Mouse (Mus musculus) limb, embryonic 12.5 days (tissue): ENCODE measurements at regions not wholly inside any gene's neighbourhood (a gene's known extent, or its start where the extent isn't known, plus 50 kb on each side); places are given as distances from the start of the nearest gene placed in this dataset.
A peak's percentile ranks its signal among the peaks of the same experiment; 100 is the strongest.

Source experiments
- ATAC-seq: fragments of 200-750 bp; cut with Nextera tagmentation; 2 replicates; pipeline ENCODE4 v1.8.0; 2017; ENCODE audit warnings: low read depth, moderate TSS enrichment; ENCODE audit not compliant: insufficient number of reproducible peaks, insufficient read depth, low FRiP score, low TSS enrichment
- H3K27ac ChIP-seq: fragments of 300-500 bp; sonication (generic); 2 replicates; pipeline ENCODE4 v1.5.1; 2016; ENCODE audit warnings: mild to moderate bottlenecking, moderate library complexity
- H3K27me3 ChIP-seq: fragments of 300-500 bp; sonication (generic); 2 replicates; pipeline ENCODE4 v1.6.1; 2016; ENCODE audit warnings: mild to moderate bottlenecking, moderate library complexity
- H3K36me3 ChIP-seq: fragments of 300-500 bp; sonication (generic); 2 replicates; pipeline ENCODE4 v1.6.1; 2016; ENCODE audit warnings: mild to moderate bottlenecking, moderate library complexity
- H3K4me1 ChIP-seq: fragments of 300-500 bp; sonication (generic); replicated peaks from 2 replicates; pipeline ENCODE4 v1.6.1; 2016
- H3K4me2 ChIP-seq: fragments of 300-500 bp; sonication (generic); 2 replicates; pipeline ENCODE4 v1.6.1; 2016; ENCODE audit warnings: mild to moderate bottlenecking, moderate library complexity
- H3K4me3 ChIP-seq: fragments of 300-500 bp; sonication (generic); replicated peaks from 2 replicates; pipeline ENCODE4 v1.5.1; 2016; ENCODE audit warnings: mild to moderate bottlenecking
- H3K9ac ChIP-seq: fragments of 300-500 bp; sonication (generic); replicated peaks from 2 replicates; pipeline ENCODE4 v1.6.1; 2016; ENCODE audit warnings: mild to moderate bottlenecking, moderate library complexity
- H3K9me3 ChIP-seq: fragments of 300-500 bp; sonication (generic); 2 replicates; pipeline ENCODE4 v1.6.1; 2016; ENCODE audit warnings: mild to moderate bottlenecking, moderate library complexity
- WGBS: fragments of 180-500 bp; shearing (Covaris S2); methylation state at CpG from one replicate; pipeline ENCODE4 v1.1.7; 2016; 5-methylcytosine and 5-hydroxymethylcytosine counted together

- WGBS: 64% methylated on average over 3 of the region's 3 CpGs
Observed at GRCm38 (mm10) chrX:58093245-58093644, 70.7 kb downstream of the Zic3 start.

GRCm38 (mm10) chrX:58117761-58118426 is 95.4 kb downstream of the Zic3 start:
- no peak for ATAC-seq
- Histone ChIP-seq H3K9me3 (no peaks in the 10 kb centered on the region), H3K4me3 (no peak overlapping the region), H3K4me2 (no peak overlapping the region), H3K27ac (no peak overlapping the region), H3K36me3 (no peaks in the 10 kb centered on the region), H3K27me3 (no peaks in the 10 kb centered on the region), H3K4me1 (no peaks in the 10 kb centered on the region), H3K9ac (no peak overlapping the region)
- WGBS: 92% methylated on average over 8 of the region's 8 CpGs

More at GRCm38 (mm10) chrX:58093245-58093644, 70.7 kb downstream of the Zic3 start:
- H3K27me3 ChIP-seq: no peaks in the 10 kb centered on the region
- H3K9me3 ChIP-seq: no peaks in the 10 kb centered on the region
- H3K9ac ChIP-seq: no peak overlapping the region
- no peaks in the 10 kb centered on the region for H3K36me3 ChIP-seq
- no peaks in the 10 kb centered on the region for H3K4me1 ChIP-seq
- ATAC-seq: no peak
- no peak overlapping the region for H3K27ac ChIP-seq
- no peak overlapping the region for H3K4me2 ChIP-seq
- no peak overlapping the region for H3K4me3 ChIP-seq

DNA sequence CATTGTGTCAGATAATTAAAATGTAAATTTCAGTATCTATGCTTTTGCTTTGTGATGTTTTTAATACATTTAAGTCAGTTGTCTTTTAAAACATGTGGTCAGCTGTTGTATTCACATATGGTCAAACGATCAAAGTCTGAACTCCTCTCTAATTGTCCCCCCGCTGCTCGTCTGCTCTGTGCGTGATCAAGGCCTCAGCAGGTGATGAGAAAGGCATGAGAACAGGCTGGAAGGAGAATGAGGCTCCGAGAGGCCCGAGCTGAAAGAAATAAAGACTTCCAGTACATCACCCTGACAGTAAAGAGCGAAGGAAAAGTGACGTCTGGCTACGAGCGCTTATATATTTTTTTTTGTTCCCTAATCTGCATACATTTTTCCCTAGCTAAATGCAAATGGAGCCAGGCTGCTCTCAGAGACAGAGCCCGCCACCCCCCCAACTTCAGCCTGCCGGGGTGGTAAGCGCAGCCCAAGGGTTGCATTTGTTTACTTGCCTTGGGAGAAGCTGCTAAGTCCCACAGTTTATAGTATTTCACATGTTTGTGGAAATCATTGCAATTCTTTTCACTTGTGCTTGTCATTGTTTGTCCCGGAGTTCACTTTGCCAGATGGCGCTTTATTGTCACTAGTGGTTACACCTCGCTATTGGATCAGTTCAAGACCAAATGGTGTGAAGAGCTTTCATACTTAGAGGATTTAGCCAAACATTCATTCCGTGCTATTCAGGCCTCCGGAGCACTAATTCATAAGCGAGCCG is 133.0 kb downstream of the Zic3 start:
- WGBS: 19% methylated on average over 20 of the region's 20 CpGs

DNA sequence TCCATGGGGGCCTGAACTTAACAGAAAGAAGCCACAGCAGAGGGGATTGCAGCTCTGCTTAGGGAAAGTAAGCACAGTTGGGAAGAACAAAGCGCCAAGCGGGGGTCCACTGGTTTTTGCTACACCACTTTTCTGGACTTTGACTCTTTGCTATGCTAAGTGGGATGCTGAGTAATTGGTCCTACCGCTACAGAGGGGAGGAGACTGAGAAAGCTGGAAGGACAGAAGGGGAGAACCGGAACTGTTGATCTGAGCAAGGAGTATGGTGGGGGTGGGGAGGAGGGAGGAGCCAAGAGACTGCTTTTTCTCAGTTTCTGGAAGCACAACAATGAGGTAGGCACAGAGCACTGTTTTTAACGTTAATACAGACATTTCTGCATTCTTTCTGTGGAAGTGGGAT is 134.9 kb downstream of the Zic3 start:
- Histone ChIP-seq H3K27me3 (peaks cover 3% of the 10 kb centered on the region; the same call in 1 of the 2 replicates), H3K9ac (no peak overlapping the region), H3K36me3 (no peaks in the 10 kb centered on the region), H3K4me2 (no peak overlapping the region), H3K4me3 (no peak overlapping the region), H3K9me3 (no peaks in the 10 kb centered on the region), H3K4me1 (no peaks in the 10 kb centered on the region), H3K27ac (no peak overlapping the region)
- WGBS: 36% methylated on average over 5 of the region's 5 CpGs
- ATAC-seq: no peak

More for the DNA sequence above, 133.0 kb downstream of the Zic3 start:
- H3K9ac ChIP-seq: no peak overlapping the region
- H3K4me1 ChIP-seq: no peaks in the 10 kb centered on the region
- peak overlapping the region; percentile 48 for H3K4me2 ChIP-seq
- no peak overlapping the region for H3K27ac ChIP-seq
- H3K27me3 ChIP-seq: peaks cover 3% of the 10 kb centered on the region; the same call in 1 of the 2 replicates
- no peaks in the 10 kb centered on the region for H3K36me3 ChIP-seq
- H3K4me3 ChIP-seq: no peak overlapping the region
- no peak for ATAC-seq
- no peaks in the 10 kb centered on the region for H3K9me3 ChIP-seq

DNA sequence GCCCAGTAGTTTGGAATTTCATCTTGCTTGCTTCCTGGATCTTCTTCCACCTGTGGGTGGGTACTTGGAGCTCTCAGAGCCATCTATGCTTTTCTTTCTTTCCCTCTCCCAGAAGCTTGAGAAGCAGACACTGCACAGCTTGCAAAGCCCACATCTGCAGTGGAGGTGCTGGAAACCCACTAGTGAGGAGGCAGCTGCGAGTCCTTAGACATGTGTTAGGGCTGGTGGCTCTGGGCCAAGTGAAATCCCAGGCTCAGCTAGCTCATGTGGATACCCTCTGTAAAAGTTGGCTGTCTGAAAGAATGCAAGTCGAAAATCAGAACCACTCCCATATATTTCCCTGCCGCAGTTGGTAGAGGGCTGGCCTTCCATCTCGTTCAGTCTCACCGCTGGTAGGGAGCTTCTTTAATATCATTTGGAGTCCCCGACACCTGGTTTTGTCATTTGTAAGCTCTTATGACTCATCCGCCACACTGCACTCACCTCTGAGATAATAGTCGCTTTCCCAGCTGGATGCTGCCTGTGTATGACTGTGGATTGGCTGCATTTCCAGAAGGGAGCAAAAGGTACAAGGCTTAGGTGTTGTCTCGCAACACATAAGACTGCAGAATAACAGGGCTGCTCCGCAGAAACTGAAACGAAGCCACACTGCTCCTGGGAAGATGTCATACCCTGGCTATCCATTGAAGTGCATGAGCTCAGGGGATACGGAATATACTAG is 143.8 kb downstream of the Zic3 start:
- Histone ChIP-seq H3K4me3 (no peak overlapping the region), H3K4me2 (no peak overlapping the region), H3K27ac (no peak overlapping the region), H3K4me1 (peaks cover 5% of the 10 kb centered on the region), H3K9me3 (no peaks in the 10 kb centered on the region), H3K9ac (no peak overlapping the region), H3K36me3 (no peaks in the 10 kb centered on the region), H3K27me3 (no peaks in the 10 kb centered on the region)
- WGBS: 69% methylated on average over 12 of the region's 12 CpGs
- ATAC-seq: no peak

GRCm38 (mm10) chrX:58174326-58174725 is 151.8 kb downstream of the Zic3 start:
- Histone ChIP-seq H3K9me3 (no peaks in the 10 kb centered on the region), H3K4me2 (no peak overlapping the region), H3K27me3 (no peaks in the 10 kb centered on the region), H3K9ac (no peak overlapping the region), H3K4me1 (no peaks in the 10 kb centered on the region), H3K4me3 (no peak overlapping the region), H3K27ac (no peak overlapping the region), H3K36me3 (no peaks in the 10 kb centered on the region)
- 95% methylated on average over 1 of the region's 1 CpGs for WGBS
- no peak for ATAC-seq
